Mouse (Mus musculus) erythroblast, embryonic 14.5 days (primary cell): Measurements from ENCODE around the gene Dip2b.

Experiments
- GATA1 ChIP-seq: IDR thresholded peaks from 2 replicates; pipeline ENCODE4 v1.6.1; 2012; ENCODE audit warnings: low read length, inconsistent platforms, mixed read lengths
- TAL1 ChIP-seq: IDR thresholded peaks from 3 replicates; pipeline ENCODE4 v1.6.1; 2012; ENCODE audit warnings: low read length, inconsistent platforms, mixed read lengths

DNA sequence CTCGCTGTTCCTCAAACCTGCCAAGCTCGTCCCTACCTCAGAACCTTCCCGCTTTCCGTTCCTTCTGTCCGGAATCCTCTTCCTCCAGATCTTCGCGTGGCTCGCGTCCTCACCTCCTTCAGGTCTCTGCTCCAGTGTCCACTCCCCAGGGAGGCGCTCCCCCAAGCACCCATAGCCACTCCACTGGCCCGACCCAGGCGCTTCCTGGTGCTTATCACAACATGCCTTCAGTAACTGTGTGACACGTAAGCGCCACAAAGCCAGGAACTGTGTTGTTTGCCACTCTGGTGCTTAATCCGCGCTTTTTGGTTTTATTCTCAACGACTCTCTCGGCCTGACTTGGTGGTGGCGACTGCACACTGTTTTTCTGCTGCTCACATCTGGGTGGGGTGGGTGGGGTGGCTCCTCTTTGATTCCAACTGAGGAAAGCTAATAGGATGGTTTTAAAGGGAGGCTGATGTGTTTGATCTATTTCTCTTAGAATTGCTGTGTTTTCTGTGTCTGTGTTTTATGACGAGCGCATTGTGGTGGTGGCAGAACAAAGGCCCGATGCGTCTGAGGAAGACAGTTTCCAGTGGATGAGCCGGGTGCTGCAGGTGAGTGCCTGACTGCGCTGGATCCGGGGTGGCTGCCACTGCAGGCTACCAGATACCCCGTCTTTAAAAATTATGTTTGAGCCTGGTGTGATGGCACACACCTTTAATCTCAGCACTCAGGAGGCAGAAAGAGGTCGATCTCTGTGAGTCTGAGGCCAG lies 144.2 kb downstream of the Dip2b start:
- TF ChIP-seq GATA1 = no peak
- no peak for TF ChIP-seq TAL1
